Mouse (Mus musculus): Measurements from ENCODE around the gene Fkbp15.

Gene Fkbp15

GRCm38 (mm10) chr4:62372818-62373520, 12.6 kb upstream of the Fkbp15 start:
- DNase-seq (ENCODE audit: low read depth, low spot score), result no peak

- no peak for DNase-seq (ENCODE audit: low read depth, low spot score)
Measured at GRCm38 (mm10) chr4:62372410-62372809, 12.1 kb upstream of the Fkbp15 start.

- DNase-seq (ENCODE audit: low read depth, low spot score), result no peak
Measured at GRCm38 (mm10) chr4:62369091-62369490, 8.7 kb upstream of the Fkbp15 start.

- DNase-seq (ENCODE audit: low read depth, low spot score), result no peak
Measured at GRCm38 (mm10) chr4:62367586-62367985, 7.2 kb upstream of the Fkbp15 start.

GRCm38 (mm10) chr4:62366291-62366690, 5.9 kb upstream of the Fkbp15 start:
- no peak for DNase-seq (ENCODE audit: low read depth, low spot score)

- DNase-seq (ENCODE audit: low read depth, low spot score), result no peak
Measured at GRCm38 (mm10) chr4:62364299-62364698, 4.0 kb upstream of the Fkbp15 start.

GRCm38 (mm10) chr4:62362437-62362836, 2.1 kb upstream of the Fkbp15 start:
- no peak for DNase-seq (ENCODE audit: low read depth, low spot score)

GRCm38 (mm10) chr4:62361997-62362396, 1.6 kb upstream of the Fkbp15 start:
- DNase-seq (ENCODE audit: low read depth, low spot score), result no peak

- no peak for DNase-seq (ENCODE audit: low read depth, low spot score)
Measured at GRCm38 (mm10) chr4:62361571-62361970, 1.2 kb upstream of the Fkbp15 start.

GRCm38 (mm10) chr4:62360805-62361455, 582 bp upstream of the Fkbp15 start:
- DNase-seq (ENCODE audit: low read depth, low spot score), result no peak

- no peak for DNase-seq (ENCODE audit: low read depth, low spot score)
Measured at GRCm38 (mm10) chr4:62359256-62359775, 1.0 kb downstream of the Fkbp15 start.

GRCm38 (mm10) chr4:62357631-62358148, 2.7 kb downstream of the Fkbp15 start:
- no peak for DNase-seq (ENCODE audit: low read depth, low spot score)

- no peak for DNase-seq (ENCODE audit: low read depth, low spot score)
Measured at GRCm38 (mm10) chr4:62349371-62349770, 11.0 kb downstream of the Fkbp15 start.

GRCm38 (mm10) chr4:62348329-62348705, 12.0 kb downstream of the Fkbp15 start:
- no peak for DNase-seq (ENCODE audit: low read depth, low spot score)

GRCm38 (mm10) chr4:62347605-62348328, 12.6 kb downstream of the Fkbp15 start:
- no peak for DNase-seq (ENCODE audit: low read depth, low spot score)

GRCm38 (mm10) chr4:62345827-62346226, 14.5 kb downstream of the Fkbp15 start:
- no peak for DNase-seq (ENCODE audit: low read depth, low spot score)

GRCm38 (mm10) chr4:62344000-62344399, 16.3 kb downstream of the Fkbp15 start:
- no peak for DNase-seq (ENCODE audit: low read depth, low spot score)

GRCm38 (mm10) chr4:62338536-62338935, 21.8 kb downstream of the Fkbp15 start:
- no peak for DNase-seq (ENCODE audit: low read depth, low spot score)

- no peak for DNase-seq (ENCODE audit: low read depth, low spot score)
Measured at GRCm38 (mm10) chr4:62331977-62332376, 28.4 kb downstream of the Fkbp15 start.

- DNase-seq (ENCODE audit: low read depth, low spot score), result no peak
Measured at GRCm38 (mm10) chr4:62328941-62329660, 31.2 kb downstream of the Fkbp15 start.

- no peak for DNase-seq (ENCODE audit: low read depth, low spot score)
Measured at GRCm38 (mm10) chr4:62326111-62326510, 34.2 kb downstream of the Fkbp15 start.

GRCm38 (mm10) chr4:62322684-62323083, 37.7 kb downstream of the Fkbp15 start:
- DNase-seq (ENCODE audit: low read depth, low spot score), result no peak
